In genomic region chr3:79283031-79283430, GRCm38 (mm10) we compare ENCODE assay signal across 26 mouse cellular contexts. TPM values are rescaled to one million over a fixed set of nuclear protein-coding genes. Genes with fewer than 3 reads are reported as not detected.
DNase-seq lines count a peak whose midpoint lies in the region; ATAC-seq and TF ChIP-seq lines count a peak whose summit lies in the region.
"Had no signal": no experiment of that assay in that cellular context is flagged by ENCODE, and none has a peak within 500 bp of the region (broad histone marks: within the 10 kb centered on the region; RNA-seq: fewer than 3 reads in every experiment).

No protein-coding gene starts in this region.

- no peaks in the 10 kb centered on the region for H3K9me3 ChIP-seq in heart, postnatal 0 days (replicated peaks; ENCODE audit: control insufficient read depth, low read length)
- H3K9me3 ChIP-seq: forebrain, embryonic 15.5 days; hindbrain, embryonic 15.5 days; megakaryocyte, embryonic 14.5 days had no signal

- peak; percentile 46 for DNase-seq in heart, postnatal 0 days (ENCODE audit: low spot score)
- no peak for DNase-seq in heart, adult 8-10 months (ENCODE audit: low spot score)
- no peak for DNase-seq in layer of hippocampus, adult 2 months (ENCODE audit: low spot score in 2 of 2)
- no peak for DNase-seq in layer of hippocampus, adult 9-11 months
- DNase-seq in R1 (ENCODE audit: low read depth, low spot score): peak; percentile 31
- no peak for DNase-seq in frontal cortex, postnatal 10 days (ENCODE audit: low spot score in 2 of 2)
- no peak for DNase-seq in urinary bladder, postnatal 36 days (ENCODE audit: low spot score in 2 of 2)
- DNase-seq: cerebellum, adult 2 months; cerebellum, postnatal 36 days; kidney, postnatal 25 days; lung, adult 18-20 months; right cerebral cortex, adult 18-20 months; thymus, postnatal 14 days had no signal

- 20% methylated on average over 2 of the region's 2 CpGs for WGBS in heart, postnatal 0 days

- peaks cover 38% of the 10 kb centered on the region for H3K4me1 ChIP-seq in heart, postnatal 0 days (ENCODE audit: control insufficient read depth, insufficient read depth)

- H3K4me3 ChIP-seq in heart, postnatal 0 days (ENCODE audit: low read depth, low read length): no peak overlapping the region
- peak overlapping the region; percentile 98; the same call in 1 of the 2 replicates for H3K4me3 ChIP-seq in layer of hippocampus, adult 2 months
- H3K4me3 ChIP-seq: forebrain, embryonic 15.5 days; hindbrain, embryonic 15.5 days; megakaryocyte, embryonic 14.5 days had no signal

- H3K27me3 ChIP-seq in heart, postnatal 0 days (ENCODE audit: control insufficient read depth, insufficient read depth, low read length): no peaks in the 10 kb centered on the region
- H3K27me3 ChIP-seq: forebrain, embryonic 15.5 days; hindbrain, embryonic 15.5 days; megakaryocyte, embryonic 14.5 days had no signal

- ATAC-seq in heart, postnatal 0 days (ENCODE audit: insufficient read depth, low read depth): no peak
- ATAC-seq: forebrain, embryonic 15.5 days; intestine, postnatal 0 days; midbrain, embryonic 16.5 days had no signal

- TF ChIP-seq CTCF in heart, postnatal 0 days (IDR thresholded peaks at IDR 0.05; ENCODE audit: low read depth): no peak
- TF ChIP-seq CTCF in layer of hippocampus, adult 2 months (conservative IDR thresholded peaks at IDR 0.05): no peak

- no peak overlapping the region; the same call in 1 of the 2 replicates for H3K4me2 ChIP-seq in heart, postnatal 0 days (ENCODE audit: low read depth, low read length)
- H3K4me2 ChIP-seq: liver, embryonic 11.5 days had no signal

- no peaks in the 10 kb centered on the region for H3K36me3 ChIP-seq in heart, postnatal 0 days (replicated peaks; ENCODE audit: control insufficient read depth, insufficient read depth, low read length)
- H3K36me3 ChIP-seq: forebrain, embryonic 15.5 days; hindbrain, embryonic 15.5 days had no signal

- TF ChIP-seq EP300 in heart, postnatal 0 days (IDR thresholded peaks at IDR 0.05; ENCODE audit: low read depth): no peak

- H3K9ac ChIP-seq in heart, postnatal 0 days (replicated peaks; ENCODE audit: low read depth, low read length): no peak overlapping the region; the same call in 1 of the 2 replicates
- H3K9ac ChIP-seq: forebrain, embryonic 15.5 days; hindbrain, embryonic 15.5 days had no signal

- peak overlapping the region; percentile 25; the same call in 1 of the 2 replicates for H3K27ac ChIP-seq in heart, postnatal 0 days (ENCODE audit: low read depth)
- no peak overlapping the region for H3K27ac ChIP-seq in layer of hippocampus, adult 2 months
- H3K27ac ChIP-seq: forebrain, embryonic 15.5 days; hindbrain, embryonic 15.5 days had no signal

RNA-seq across cellular contexts. Expression of gene Rapgef2, which starts 3.3 kb away (rescaled TPM):
- total RNA-seq in heart, postnatal 0 days (2014; rRNA removed; ENCODE audit: low replicate concordance): 28.8 and 30.3 TPM in 2 replicates
- 3.3 and 3.5 TPM in 2 replicates for polyA plus RNA-seq in heart, postnatal 0 days (2015; fragmentation: Nextera tagmentation; extraction: Ambion mirVana)
- 10 to 100 TPM; 28.3 to 34.8 (median 32.0) TPM for total RNA-seq in heart, adult 8-10 months (2022)
- total RNA-seq in layer of hippocampus, adult 2 months (2021): 100 to 1,000 TPM; 169 to 173 TPM

RNA-seq across cellular contexts. Expression of gene Gm17359, which starts 53.4 kb away (rescaled TPM):
- total RNA-seq in heart, postnatal 0 days (2014; rRNA removed; ENCODE audit: low replicate concordance): not detected in 2 replicates
- polyA plus RNA-seq in heart, postnatal 0 days (2015; fragmentation: Nextera tagmentation; extraction: Ambion mirVana): not detected in 2 replicates
- total RNA-seq in heart, adult 8-10 months (2022): not detected
- total RNA-seq in layer of hippocampus, adult 2 months (2021): not detected
- total RNA-seq: adrenal gland, adult 18-20 months; layer of hippocampus, postnatal 10 days; left cerebral cortex, adult 8-10 months; MEL had no signal
- polyA plus RNA-seq: cerebellum, adult 2 months; embryonic facial prominence, embryonic 11.5 days; forebrain, embryonic 15.5 days; heart, embryonic 16.5 days; hindbrain, embryonic 15.5 days; intestine, postnatal 0 days; liver, embryonic 11.5 days; midbrain, embryonic 16.5 days; small intestine, adult 2 months had no signal

Comparison
In these comparisons a context has a peak if more than half of its experiments do, and no peak if none do; other contexts are left out.
1. DNase-seq: peak in heart, postnatal 0 days (single experiment) and R1 (single experiment); none in heart, adult 8-10 months (single experiment), layer of hippocampus, adult 2 months (0 of 2), layer of hippocampus, adult 9-11 months (single experiment), frontal cortex, postnatal 10 days (0 of 2) and urinary bladder, postnatal 36 days (0 of 2).